Mouse (Mus musculus) urinary bladder, postnatal 25 days (tissue): ENCODE measurements around the gene Rpusd2.

Experiments
- DNase-seq: peaks from one replicate; pipeline ENCODE4 v3.0.0; 2022; ENCODE audit warnings: low spot score

Rpusd2 gene

DNA sequence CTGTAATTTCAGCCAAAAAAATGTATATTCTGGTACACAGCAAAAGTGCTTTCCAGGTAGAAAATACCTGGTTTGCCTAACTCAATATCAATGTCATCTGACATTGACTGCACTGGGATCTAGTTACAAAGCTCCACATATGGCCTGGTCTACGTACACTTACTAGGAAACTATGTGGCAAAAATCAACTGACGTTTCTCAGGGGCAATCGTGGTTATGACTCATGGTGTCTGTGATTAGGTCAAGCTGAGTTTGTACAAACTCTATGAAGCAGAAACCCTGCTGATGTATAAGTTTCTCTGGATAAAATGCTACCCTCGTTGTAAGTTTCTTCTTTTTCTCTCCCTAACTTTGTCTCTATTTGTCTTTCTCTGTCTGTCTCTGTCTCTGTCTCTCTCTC, 2.4 kb upstream of the Rpusd2 start:
- DNase-seq: no peak

DNA sequence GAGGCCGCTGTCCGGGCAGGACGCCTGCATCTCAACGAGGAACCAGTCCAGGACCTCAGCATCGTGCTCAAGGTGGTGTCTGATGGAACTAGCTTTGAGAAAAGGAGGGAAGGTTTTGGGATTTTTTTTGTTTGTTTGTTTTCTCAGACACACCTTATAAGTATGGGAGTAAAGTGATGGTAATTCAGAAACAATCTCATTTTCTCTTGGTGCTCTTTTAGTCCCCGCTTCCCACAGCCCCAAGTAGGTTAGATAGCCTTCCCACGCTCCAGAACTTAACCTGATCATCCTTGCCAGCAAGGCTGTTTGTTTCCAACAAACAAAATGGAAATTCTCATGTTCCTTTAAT, 781 bp downstream of the Rpusd2 start:
- DNase-seq: no peak

DNA sequence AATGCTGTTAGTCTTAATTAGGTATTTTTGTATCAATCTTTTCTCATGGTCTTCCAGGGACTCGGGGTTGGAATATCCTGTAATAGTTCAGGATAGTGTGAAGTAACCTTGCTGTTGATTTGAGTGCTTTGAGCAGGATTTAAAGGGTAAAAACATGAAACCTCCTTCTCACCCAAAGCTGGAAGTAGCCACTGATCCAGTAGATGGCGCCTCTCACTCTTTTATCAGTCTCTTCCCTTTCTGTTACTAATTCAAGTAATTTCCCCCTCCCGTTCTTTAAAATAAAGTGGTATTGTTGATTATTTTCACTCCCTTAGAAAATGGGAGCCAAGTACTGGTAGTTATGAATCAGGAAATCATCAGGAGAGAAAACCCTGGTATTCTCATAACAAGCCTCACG, 6.3 kb downstream of the Rpusd2 start:
- DNase-seq: no peak

DNA sequence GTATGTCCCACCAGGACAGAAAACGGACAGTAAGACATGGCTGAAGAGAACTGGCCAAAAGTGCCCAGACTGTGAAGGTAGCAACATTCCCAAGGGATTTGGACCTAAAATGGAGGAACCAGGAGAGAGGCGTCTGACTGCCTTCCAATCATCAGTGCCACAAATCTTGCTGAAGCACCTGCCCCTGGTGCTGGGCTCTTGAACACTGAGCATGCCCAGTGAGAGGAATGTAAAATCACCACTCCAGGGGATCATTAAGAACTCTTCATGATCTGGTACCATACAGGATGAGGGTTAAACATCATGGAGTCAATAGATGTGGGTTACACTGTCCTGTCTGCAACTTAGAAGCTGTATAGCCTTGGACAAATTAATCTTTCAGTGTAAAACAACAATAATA, 10.6 kb downstream of the Rpusd2 start:
- DNase-seq: no peak

DNA sequence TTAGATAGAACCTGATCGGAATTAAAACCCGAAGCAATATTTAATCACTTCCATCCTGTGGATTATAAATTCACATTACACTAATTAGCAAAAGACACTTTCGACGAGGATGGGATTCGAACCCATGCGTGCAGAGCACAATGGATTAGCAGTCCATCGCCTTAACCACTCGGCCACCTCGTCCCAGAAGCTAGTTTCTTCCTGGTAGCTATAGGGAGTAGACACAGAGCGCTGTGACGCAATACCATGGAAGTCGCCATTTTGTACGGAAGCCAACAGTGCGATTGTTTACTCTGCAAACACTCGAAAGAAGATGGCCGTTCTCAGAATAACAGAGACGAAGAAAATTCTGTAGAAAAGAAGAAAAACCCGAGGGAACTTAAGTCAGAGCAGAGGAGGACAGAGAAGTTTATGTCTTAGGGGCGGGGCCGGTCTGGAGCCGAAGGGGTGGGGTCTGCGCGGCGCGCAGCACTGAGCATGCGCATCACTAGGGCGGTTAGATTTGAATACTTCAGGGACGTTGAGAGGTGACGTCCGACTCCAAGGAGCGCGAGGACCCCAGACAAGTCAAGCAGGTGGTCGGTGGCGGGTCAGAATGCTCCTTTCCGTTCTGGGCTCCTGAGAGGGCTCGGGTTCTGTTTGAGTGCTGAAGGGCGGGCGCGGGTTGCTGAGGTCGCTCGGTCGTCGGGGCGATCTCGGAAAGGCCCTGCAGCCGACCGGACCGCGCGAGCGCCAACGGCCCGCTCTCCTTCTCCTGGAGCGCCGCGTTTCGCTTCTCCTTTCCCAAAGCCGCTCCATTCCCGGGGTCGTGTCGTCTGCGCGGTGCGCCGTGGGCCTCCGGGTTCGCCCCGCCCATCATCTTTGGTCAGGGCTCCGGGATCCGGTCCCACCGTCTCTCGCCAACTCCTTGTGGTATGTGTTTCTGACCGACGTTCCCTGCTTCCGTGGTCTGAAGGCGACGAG, 12.3 kb downstream of the Rpusd2 start, which contains the start of gene Knl1:
Gene Knl1, plus strand, starts transcription at position 471 of the 963 bp plus-strand sequence.
- peak; percentile 96 for DNase-seq

DNA sequence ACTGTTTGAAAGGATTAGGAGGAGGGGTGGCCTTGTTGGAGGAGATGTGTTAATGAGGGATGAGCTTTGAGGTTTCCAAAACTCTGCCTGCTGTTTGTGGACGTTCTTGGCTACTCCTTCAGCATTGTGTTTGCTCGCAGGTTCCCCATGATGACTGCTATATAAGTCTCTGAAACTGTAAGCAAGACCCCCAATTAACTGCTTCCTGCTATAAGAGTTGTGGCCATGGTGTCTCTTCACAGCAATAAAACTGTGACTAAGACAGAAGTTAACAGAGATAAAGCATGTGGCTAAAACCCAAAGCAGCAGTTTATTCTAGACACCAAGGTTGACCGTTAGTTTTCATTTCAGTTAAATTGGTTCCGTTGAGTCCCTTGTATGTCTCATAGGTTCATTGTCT, 13.3 kb downstream of the Rpusd2 start:
- no peak for DNase-seq

DNA sequence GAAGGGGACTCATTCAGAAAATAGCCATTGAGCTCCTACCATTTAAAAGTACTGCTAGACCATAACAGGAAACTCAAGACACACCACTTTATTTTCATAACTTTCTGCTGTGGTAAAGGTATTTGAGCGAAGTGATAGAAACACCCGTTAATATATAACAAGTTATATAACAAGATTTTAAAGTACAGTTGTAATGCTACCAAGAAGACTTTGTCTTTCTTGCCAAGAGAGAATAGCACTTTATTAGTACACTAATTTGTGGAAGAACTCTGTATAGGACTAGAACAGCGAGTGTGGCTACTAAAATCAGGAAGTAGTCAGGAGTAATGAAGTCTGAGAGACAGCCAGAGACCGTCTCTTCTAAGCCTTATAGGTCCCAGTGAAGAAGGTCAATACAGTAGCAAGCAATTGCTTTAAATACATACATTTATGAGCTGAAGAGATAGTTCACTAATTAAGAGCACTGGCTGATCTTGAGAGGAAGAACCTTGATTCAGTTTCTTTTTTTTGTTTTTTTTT, 15.6 kb downstream of the Rpusd2 start:
- DNase-seq: no peak

DNA sequence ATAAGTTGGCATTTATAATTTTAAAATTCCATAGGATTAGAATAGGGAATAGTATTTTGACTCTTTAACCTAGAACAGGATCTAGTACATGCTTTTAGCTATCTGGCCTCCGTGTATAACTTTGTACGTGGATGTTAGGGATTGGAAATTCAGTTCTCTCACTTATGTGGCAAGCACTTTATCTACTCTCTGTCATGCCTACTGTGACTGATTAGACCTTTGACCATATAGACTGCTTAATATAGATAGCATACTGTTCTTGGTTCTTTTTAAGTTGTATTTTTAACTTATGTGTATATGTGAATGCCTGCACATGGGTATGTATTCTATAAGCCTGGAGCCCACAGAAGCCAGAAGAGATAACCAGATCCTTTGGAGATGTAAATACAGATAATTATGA, 25.5 kb downstream of the Rpusd2 start:
- DNase-seq: no peak

DNA sequence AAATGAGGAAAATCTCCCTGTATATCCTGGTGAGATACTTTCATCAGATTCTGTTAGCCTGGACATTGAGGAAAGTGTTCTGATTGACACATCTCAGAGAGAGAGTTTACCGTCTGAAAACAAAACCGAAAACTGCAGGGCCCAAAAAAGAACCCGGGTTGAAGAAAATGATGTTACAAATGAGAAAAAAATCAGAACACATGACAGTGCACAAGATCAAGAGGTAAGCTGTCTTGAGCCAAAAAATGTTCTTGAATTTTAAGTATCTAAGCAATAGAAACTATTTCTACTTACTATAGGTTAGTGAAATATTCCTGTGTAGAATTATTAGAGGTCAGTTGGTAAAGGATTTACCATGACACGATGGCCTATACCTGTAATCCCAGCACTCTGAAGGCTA, 37.8 kb downstream of the Rpusd2 start:
- DNase-seq: no peak

DNA sequence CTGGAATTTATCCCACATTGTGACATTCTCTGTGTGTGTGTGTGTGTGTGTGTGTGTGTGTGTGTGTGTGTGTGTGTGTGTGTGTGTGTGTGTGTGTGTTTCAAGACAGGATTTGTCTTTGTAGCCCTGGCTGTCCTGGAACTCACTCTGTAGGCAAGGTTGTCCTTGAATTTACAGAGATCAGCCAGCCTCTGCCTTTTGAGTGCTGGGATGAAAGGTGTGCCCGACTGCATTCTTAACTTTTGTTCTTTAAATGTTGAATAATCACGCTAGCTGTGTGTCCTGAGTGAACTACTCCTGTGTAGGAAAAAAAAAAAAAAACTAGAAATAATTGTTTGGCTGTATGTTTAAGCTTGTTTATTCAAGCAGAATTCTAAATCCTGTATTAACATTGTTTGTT, 51.6 kb downstream of the Rpusd2 start:
- DNase-seq: no peak
